Mouse (Mus musculus) R1 (cell line): ENCODE data around the gene Cbx1.
"Not testable (repeated sequence)": the region's sequence is repeated elsewhere in the genome, so short reads cannot be mapped to it uniquely, and the experiment has no call there.

Experiments
- DNase-seq: peaks from one replicate; pipeline ENCODE4 v3.0.0-alpha.2; 2018; ENCODE audit warnings: low read depth, low spot score

The Cbx1 gene

DNA sequence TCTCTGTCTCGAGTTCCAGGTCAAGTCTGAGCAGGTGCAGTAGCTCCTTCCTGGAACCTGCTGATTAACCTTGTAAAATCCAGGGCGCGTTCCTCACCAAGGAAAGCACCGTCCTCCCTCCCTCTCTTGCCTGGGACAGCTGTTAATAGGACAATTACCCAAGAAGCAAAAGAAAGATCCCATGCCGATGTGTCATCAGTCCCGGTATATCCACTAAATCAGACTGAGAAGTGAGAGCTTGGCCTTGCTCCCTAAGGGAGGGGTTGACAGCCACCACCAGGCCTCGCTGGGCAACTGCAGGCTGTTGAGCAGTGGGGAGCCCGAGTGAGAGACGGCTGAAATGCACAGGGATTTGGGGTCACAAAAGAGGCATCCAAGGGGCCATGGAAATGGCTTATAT lies 48.4 kb downstream of the Cbx1 start:
- DNase-seq: peak; percentile 40

GRCm38 (mm10) chr11:96838341-96838740 lies 49.4 kb downstream of the Cbx1 start:
- no peak for DNase-seq

GRCm38 (mm10) chr11:96839428-96839827 lies 50.5 kb downstream of the Cbx1 start:
- DNase-seq: no peak

DNA sequence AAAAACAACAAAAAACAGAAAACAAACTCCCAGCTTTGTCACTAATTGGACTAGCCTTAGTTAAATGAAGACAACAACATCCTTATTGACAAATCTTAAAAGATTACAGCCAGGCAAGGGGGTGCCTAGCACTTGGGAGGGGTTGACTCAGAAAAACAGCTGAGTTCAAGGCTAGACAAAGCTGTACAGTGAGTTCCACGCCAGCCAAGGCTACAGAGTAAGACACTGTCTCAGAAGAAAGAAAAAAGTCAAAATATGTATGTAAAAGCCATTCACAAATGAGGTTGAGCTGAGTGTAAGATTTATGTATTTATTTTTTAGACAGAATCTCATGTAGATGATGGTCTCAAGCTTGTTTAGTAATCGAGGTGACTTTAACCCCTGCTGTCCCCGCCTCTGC lies 51.0 kb downstream of the Cbx1 start:
- no peak for DNase-seq

DNA sequence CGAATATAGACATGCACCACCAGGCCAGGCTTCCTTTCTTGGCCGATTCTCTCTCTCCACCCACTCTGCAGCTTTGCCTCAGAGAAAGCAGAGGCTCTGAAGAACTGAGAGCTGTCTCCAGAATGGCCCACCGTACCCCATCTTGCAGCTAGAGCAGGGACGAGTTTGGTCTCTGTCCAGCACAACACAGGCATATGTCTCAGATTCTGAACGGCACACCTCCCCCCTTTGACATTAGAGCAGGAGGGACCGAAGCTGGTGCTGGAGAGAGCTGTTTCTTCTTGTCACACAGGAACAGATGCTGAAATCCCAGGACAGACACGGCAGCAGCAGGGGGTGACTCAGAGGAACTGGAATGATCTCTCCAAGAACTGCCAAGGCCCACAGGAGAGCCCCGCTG lies 51.4 kb downstream of the Cbx1 start:
- peak; percentile 46 for DNase-seq

DNA sequence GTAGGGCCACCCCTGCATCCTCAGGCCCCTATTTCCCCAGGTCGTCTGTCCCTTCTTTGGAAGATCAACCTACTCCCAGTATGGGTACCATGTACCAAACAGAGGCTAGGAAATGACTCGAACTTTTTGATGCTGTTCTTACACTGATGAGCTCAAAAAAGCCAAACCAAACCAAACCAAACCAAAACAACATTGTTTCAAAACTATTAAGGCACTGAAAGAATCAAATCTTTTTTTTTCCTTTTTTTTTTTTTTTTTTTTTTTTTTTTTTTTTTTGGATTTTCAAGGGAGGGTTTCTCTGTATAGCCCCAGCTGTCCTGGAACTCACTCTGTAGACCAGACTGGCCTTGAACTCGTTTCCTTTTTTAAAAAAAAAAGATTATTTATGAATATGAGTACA lies 54.7 kb downstream of the Cbx1 start:
- DNase-seq: no peak

GRCm38 (mm10) chr11:96847240-96847639 lies 58.3 kb downstream of the Cbx1 start:
- peak; percentile 64 for DNase-seq

GRCm38 (mm10) chr11:96848694-96849093 lies 59.8 kb downstream of the Cbx1 start:
- DNase-seq: no peak

- not testable (repeated sequence) for DNase-seq
These were observed 60.2 kb downstream of the Cbx1 start for GRCm38 (mm10) chr11:96849145-96849544.

DNA sequence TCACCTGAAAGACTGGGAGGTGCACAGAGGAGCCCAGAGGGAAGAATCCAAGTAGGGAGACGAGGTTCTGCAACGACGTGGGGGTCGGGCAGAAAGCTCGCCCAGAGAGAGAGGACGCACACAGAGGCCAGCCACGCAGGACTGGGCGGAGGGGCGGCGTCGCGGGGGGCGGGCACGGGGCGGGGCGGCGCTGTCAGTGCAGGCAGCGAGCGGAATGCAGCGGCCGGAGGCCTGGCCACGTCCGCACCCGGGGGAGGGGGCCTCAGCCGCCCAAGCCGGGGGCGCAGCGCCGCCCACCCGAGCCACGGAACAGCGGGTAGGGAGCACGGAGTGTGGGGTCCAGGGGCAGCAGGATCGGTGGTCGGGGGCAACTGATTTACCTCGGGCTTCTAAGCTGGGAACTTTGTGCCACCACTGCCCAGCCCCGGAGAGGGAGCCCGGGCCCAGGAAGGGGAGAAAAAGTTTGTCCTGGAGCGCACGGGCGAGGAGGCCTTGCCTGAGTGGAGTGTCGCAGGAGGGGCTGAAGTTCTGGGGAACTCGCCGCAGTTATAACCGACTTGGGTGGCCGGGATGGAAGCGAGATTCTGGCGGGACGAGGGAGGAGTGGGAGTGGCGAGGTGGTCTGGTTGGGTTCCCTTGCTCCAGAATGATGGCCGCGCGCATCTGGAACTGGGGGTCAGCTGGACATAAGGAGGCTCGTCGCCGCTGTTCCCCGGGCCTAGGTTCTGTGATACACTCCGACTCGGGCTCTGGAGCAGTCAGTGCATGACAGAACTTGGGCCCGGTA lies 60.9 kb downstream of the Cbx1 start, which contains the start of gene Copz2:
Gene Copz2, plus strand, starts transcription at position 190 of the 787 bp plus-strand sequence.
- DNase-seq: peak; percentile 26

GRCm38 (mm10) chr11:96857446-96857845 lies 68.5 kb downstream of the Cbx1 start:
- DNase-seq: no peak
